Mouse (Mus musculus): ENCODE results near the gene Dazl.
A peak's percentile ranks its signal among the peaks of the same experiment; 100 is the strongest.
"Not testable (repeated sequence)": the region's sequence is repeated elsewhere in the genome, so short reads cannot be mapped to it uniquely, and the experiment has no call there.

The Dazl gene

DNA sequence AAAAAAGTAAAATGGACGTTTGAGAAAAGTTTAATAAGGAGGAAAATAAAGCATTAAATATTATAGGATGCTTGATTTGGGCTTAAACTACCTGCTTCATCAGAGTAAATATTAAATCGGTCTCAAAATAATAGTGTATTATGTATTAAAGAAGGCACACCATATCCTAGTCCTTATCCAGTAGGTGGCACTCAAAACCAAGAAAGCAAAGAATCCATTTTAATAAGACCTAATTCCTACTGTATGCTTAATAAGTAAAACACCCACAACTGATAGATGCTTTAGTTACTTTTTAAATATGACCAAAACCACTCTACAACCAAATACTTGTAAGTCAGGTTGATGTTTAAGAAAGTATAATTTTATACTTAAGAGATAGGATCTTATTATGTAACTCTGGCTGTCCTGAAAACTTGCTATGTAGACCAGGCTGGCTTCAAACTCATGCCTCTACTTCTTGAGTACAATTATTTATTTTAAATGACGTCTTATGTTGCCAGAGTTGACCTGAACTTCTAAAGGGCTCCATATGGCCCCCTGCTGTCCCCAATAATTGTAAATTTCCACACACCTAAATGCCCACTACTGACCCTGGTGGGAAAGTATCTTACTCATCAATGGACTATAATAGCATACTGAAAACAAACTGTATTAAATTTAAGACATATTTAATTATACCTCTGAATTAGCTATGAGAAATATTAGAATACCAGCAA, 1.8 kb downstream of the Dazl start:
- peak; percentile 62 for DNase-seq (ENCODE audit: inconsistent ontology term)

DNA sequence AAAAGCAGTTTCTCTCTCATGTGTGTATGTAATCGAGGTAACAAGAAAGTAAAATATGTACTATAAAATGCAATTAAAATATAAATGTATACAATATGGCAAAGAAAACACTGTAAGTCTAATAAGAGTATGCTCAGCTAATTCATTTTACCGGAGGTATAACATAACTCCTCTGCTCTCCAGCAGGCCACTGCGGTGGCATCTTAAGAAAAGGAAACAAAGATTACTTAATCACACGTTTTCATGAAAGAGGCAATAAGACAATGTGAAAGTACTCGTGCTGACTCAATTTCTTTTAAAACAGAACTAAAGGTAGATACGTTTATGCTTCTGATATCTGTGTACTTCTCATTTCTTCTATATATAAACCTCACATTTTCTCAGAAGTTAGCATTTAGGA, 8.6 kb downstream of the Dazl start:
- DNase-seq (ENCODE audit: inconsistent ontology term): no peak

DNA sequence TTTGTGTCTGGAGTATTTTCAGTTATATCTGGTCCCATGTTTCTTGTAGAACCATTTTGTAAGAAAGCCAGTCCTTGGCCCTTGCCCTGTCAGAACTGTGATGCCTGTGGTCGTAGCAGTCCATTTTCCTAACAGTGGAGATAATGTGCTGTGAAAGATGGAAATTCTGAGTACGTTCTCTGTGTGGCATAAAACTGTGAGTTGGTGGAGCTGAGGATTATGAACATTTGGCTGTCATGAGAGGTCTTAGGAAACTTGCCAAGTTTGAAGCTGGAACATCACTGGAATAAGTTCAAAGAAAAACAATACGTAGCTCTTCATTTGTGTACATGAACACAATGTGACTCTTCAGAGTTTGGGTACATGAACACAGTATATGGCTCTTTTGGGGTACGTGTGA, 31.8 kb downstream of the Dazl start:
- not testable (repeated sequence) for DNase-seq (ENCODE audit: inconsistent ontology term)

DNA sequence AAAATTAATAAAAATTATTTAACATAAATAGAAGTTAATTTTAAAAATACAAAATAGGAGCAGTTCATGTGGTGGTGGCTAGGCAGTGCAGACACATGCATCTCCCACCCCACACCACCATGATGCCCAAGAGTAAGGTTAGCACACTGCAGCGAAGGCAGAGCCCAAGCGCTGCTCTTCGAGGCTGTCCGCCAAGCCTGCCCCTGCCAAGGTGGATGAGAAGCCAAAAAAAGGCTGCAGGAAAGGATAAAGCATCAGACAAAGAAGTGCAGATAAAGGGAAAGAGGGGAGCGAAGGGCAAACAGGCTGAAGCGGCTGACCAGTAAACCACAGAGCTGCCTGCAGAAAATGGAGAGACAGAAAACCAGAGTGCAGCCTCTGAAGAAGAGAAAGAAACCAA, 32.6 kb downstream of the Dazl start:
- no peak for DNase-seq (ENCODE audit: inconsistent ontology term)

DNA sequence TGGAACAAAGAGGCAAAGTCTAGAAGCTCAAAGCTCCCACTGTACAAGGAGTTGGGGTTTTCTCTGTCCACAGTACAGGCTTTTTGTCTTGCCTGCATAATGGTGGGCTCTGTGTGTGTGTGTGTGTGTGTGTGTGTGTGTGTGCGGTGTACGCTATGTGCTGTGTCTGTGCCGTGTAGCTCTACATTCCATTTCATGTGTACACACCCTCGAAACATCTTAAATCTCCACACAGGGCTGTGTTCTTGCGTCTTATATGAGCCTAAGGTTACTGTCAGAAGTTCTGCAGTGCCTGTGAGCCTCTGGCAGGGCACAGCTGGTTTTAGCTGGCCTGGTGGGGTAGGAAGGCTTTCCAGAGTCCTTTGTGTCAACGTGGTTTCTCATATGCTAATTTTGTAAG, 46.8 kb downstream of the Dazl start:
- no peak for DNase-seq (ENCODE audit: inconsistent ontology term)

DNA sequence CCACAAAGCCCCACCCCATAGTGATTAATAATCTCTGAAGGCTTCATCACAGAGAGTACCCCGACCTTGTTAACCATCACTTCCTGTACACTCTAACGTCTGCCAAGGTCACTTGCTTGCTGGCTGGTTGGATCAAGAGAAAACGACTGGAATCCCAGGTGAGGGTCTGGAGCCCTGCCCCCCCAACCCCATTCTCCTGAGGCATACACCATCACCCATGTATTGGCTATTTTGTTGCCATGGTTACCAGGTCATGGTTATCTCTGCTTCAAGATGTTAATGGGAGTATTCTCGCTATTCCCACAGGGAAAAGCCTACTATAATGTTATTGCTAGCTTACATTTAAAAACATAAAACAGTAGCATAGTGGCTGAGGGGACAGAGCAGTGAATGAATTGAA, 48.8 kb downstream of the Dazl start:
- DNase-seq (ENCODE audit: inconsistent ontology term): no peak

DNA sequence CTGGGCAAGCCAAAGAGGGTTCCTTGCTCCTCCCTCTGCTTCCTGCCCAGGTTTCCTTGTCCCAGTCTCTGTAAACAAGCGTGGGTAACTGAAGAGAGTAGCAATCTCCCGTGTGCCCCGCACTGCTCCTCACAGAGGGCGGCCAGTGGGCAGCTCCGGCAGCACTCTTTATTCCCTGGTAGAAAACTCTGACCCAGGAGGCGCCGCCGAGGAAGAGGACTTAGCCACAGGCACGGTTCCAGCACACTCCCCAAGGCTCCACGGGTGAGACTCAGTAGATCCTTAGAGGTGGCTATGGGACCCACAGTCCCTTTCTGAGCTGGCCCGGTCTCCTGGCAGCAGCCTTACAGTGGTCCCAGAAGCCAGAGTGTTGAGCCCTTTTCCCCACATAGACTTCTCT, 50.1 kb downstream of the Dazl start:
- no peak for DNase-seq (ENCODE audit: inconsistent ontology term)

DNA sequence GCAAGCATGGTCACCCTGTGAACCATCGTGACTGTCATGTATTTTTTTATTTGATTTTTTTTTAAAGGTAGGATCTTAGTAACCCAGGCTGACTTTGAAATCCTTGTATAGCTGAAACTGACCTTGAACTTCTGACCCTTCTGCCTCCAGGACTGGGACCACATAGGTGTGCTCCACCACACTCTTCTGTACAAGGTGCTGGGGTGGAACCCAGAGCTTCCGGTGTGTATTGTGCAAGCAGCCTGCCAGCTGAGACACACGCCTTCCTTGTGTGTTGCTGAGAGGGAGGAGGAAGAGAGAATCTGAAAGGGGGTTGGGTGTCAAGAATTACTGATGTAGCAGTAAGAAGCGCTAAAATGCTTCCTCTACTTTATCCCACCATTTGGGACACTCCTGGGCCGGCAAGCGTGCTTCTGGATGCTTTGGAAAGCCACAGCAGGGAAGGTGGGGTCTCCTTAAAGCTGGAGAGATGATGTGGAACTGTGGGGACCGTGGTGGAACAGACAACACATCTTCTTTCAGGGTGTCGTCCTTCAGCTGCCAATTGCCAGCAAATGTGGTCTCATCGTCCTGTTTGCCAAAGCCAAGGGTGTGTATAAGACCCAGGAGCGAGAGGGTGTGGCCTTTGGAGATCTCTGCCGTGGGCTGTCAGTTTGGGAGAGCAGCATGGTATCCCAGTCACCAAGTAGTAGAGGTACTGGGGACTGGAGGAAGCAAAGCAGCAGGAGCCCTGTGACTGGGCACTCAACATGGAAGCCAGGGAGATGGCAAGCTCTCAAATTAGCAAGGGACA, 55.4 kb downstream of the Dazl start:
- DNase-seq (ENCODE audit: inconsistent ontology term): no peak

DNA sequence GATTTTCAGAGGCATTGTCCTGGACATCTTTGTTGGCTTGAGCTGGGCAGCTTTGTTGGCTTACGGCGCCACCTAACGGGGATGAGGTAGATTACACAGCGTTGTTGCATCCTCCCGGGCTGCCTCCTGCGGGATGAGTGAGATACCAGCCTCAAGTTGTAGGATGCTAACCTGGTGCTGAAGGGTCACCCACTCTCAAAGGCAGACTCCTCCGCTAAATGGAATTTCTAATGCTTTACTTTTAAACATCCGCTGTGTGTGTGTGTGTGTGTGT, 56.1 kb downstream of the Dazl start:
- peak; percentile 64 for DNase-seq (ENCODE audit: inconsistent ontology term)

DNA sequence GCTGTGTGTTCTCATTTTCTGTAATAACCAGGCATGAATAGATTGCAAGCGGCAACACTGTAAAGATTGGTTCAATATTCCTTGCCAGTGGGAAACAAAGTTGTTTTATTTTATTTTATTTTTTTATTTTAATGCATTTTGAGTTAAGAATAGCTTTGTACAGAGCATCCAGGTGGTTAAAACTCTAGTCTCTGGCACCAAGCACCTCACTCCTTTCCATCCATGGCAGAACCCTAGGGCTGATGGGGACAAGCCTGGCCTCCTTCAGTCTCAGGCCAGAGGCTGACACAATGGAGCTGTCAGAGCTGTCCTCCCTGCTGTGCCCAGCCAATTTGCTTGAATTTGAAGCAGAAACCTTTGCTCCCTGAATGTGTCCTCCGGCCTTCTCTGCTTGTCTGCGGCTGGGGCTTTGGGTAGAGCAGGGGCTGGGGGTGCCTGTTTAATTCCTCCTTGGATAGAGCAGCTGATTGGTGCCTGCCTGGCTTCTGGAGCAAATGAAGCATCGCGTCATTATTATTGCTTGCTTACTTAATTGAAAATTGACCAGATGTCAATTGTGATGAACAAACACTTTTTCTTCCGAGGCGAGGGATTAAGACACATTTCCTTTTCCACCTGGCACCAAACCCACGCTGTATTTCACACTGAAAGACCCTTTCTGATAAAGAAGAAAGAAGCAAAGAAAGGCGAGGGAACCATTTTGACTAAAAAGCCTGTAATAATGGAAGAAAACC, 56.6 kb downstream of the Dazl start:
- peak; percentile 57 for DNase-seq (ENCODE audit: inconsistent ontology term)

DNA sequence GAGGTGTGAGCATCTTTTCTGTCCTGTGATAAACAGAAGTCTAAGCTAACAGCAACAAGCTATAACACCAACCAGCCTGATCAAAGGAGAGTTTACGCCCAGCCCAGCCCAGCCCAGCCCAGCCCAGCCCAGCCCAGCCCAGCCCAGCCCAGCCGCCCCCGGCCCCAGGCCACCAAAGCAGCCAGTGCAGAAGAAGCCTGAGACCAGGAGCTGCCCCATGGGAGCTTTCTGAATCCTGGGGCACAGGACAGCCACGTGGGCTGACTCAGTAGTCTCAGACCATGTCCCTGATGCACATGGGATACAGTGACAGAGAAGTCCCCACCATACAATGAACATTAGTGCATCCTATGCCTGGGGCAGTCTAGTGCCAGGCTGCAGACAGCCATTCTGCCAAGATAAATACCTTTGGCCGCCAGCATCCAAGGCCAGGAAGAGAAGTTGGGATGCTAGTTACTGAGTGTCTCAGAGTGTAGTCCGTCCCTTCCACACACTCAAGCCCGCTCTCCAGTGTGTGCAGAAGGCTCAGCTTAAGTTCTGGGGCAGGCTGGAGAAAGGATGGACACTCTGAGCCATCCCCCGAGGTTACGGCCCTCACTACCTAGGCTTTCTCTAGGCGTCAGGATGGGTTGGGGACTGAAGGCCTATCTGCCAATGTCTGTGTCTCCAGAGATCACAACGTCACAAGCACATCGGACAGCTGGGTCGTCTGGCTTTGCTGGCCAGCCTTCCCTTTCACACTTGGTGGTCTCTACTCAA, 57.3 kb downstream of the Dazl start:
- peak; percentile 2 for DNase-seq (ENCODE audit: inconsistent ontology term)

DNA sequence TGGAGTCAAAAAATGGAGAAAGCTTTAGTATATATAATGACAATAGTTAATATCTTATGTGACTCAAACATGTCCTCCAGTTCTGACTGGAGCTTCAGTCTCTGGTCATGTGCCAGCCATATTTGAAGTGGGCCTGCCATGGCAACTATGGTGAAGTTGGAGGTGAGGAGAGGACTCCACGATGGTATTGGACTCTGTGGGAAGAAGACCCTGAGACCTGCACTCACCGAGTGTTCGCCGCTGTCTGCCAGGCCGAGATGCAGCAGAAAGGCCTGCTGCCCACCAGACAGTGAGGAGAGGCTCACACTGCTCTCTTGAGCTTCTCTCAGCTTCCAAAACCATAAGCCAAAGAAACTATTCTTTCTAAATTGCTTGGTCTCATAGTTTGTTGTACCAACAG, 59.5 kb downstream of the Dazl start:
- no peak for DNase-seq (ENCODE audit: inconsistent ontology term)

DNA sequence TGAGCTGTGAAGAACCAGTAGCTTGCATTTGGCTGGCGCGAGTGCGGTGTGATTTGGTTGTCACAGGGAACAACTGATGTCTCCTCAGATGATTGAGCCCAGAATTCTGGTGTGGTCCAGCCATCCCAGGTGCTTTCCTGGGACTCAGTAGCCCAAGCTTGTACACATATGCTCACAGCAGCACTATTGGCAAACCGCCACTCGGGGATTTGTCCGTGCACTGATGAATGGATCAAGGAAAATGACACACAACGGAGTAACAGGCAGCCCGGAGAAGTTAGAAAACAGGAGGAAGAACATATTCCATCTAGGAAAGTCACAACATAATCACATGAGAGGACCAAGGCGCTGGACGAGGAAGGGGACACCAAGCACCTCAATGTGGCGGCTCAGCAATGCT, 60.6 kb downstream of the Dazl start:
- DNase-seq (ENCODE audit: inconsistent ontology term): no peak

DNA sequence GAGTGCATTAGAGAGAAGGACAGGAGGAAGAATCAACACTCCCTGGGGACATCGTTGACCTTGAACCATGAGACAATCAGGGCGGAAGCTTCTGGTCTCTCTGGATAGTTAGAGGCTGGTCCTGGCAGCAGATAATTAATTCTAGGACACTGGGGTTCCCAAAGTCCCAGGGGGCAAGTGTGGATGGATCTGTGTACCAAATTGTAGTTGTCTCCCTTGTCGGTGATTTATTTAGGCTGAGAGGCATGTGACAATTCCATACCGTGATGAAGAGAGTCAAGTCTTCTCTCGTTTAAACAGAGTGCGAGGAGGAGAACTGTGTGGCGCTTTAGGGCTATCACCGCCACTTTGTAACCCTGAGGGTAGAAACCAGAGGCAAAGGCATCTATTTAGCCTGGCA, 62.2 kb downstream of the Dazl start:
- DNase-seq (ENCODE audit: inconsistent ontology term): no peak

DNA sequence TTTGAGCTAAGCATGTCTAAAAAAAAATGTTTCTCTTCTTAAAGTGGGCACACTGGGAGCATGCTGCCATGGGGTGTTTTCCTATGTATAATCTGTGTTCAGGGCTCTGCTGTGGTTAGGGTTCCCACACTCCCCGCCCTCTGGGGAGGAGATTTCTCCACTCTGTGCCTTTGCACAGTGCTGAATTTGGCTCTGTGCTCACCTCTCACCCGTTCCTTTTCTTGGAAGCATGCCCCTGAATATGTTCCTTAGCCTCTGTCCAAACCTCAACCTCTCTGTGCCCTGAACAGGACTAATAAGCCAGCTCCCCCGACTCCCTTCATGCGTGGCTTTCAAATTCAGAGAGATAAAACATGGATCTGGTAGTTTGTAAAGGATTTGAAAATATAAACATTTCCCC, 63.9 kb downstream of the Dazl start:
- DNase-seq (ENCODE audit: inconsistent ontology term): no peak
